Mouse (Mus musculus): Measurements from ENCODE around the gene Manf.

DNA sequence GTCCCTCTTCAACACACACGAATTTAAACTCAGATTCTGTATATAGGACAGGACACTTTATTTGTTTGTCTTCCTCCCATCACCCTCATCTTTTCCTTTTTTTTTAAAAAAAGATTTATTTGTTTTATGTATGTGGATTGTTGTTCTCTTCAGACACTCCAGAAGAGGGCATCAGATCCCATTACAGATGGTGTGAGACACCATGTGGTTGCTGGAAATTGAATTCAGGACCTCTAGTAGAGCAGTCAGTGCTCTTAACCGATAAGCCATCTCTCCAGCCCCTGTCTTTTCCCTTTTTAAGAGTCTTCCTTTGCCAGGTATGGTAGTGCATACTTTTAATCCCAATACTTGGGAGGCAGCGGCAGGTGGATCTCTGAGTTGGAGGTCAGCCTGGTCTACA lies 35.1 kb downstream of the Manf start:
- TF ChIP-seq CTCF (IDR thresholded peaks at IDR 0.05; ENCODE audit: insufficient read depth, low read length) (no peak), POLR2A (IDR thresholded peaks at IDR 0.05; ENCODE audit: borderline replicate concordance, extremely low read depth, low read depth, low read length) (no peak)

Measured in lung, adult 2 months (tissue).